ENCODE assay signal across 8 mouse cellular contexts in genomic region chr11:78328512-78329056, GRCm38 (mm10). TPM values are rescaled to one million over a fixed set of nuclear protein-coding genes. Genes with fewer than 3 reads are reported as not detected.
DNase-seq lines count a peak whose midpoint lies in the region; ATAC-seq and TF ChIP-seq lines count a peak whose summit lies in the region.

No protein-coding gene starts in this region.

- peaks cover 8% of the 10 kb centered on the region for H3K4me1 ChIP-seq in cerebellum, adult 2 months (ENCODE audit: control insufficient read depth, insufficient read depth, low read length)
- H3K4me1 ChIP-seq in neural tube, embryonic 11.5 days (ENCODE audit: control insufficient read depth, insufficient read depth, low read length): peaks cover 5% of the 10 kb centered on the region; the same call in 1 of the 2 replicates
- H3K4me1 ChIP-seq in limb, embryonic 13.5 days: peaks cover 9% of the 10 kb centered on the region
- peaks cover 8% of the 10 kb centered on the region; the same call in 1 of the 2 replicates for H3K4me1 ChIP-seq in stomach, embryonic 15.5 days

- peak overlapping the region; percentile 81 for H3K4me2 ChIP-seq in neural tube, embryonic 11.5 days (ENCODE audit: low read depth)
- H3K4me2 ChIP-seq in limb, embryonic 13.5 days (replicated peaks): peak overlapping the region; percentile 92
- H3K4me2 ChIP-seq in stomach, embryonic 15.5 days: peak overlapping the region; percentile 94

- H3K4me3 ChIP-seq in cerebellum, adult 2 months (replicated peaks; ENCODE audit: insufficient read depth, low read depth, low read length): peak overlapping the region; percentile 93
- H3K4me3 ChIP-seq in neural tube, embryonic 11.5 days (ENCODE audit: low read depth, low read length): peak overlapping the region; percentile 89
- H3K4me3 ChIP-seq in limb, embryonic 13.5 days: peak overlapping the region; percentile 86
- H3K4me3 ChIP-seq in stomach, embryonic 15.5 days (replicated peaks): peak overlapping the region; percentile 84

- ATAC-seq in neural tube, embryonic 11.5 days (ENCODE audit: insufficient read depth, low FRiP score, low TSS enrichment): peak; percentile 61
- peak; percentile 70; the same call in 1 of the 2 replicates for ATAC-seq in limb, embryonic 13.5 days (ENCODE audit: low FRiP score, low read depth)
- peak; percentile 67 for ATAC-seq in stomach, embryonic 15.5 days (ENCODE audit: insufficient read depth, low FRiP score, low read depth)

- no peak for TF ChIP-seq POLR2A in cerebellum, adult 2 months (IDR thresholded peaks at IDR 0.05; ENCODE audit: borderline replicate concordance, insufficient read depth, low read length)

- under 1% methylated on average over 40 of the region's 41 CpGs for WGBS in cerebellum, adult 2 months
- WGBS in neural tube, embryonic 11.5 days: 1% methylated on average over 39 of the region's 41 CpGs
- under 1% methylated on average over 41 of the region's 41 CpGs for WGBS in limb, embryonic 13.5 days
- under 1% methylated on average over 41 of the region's 41 CpGs for WGBS in stomach, embryonic 15.5 days

- DNase-seq in cerebellum, adult 2 months: no peak
- no peak for DNase-seq in cerebellum, adult 11-12 months
- DNase-seq in neural tube, embryonic 11.5 days (ENCODE audit: low spot score): no peak
- no peak for DNase-seq in neural tube, embryonic 10.5 days (ENCODE audit: extremely low spot score, low spot score)
- no peak for DNase-seq in adrenal gland, postnatal 14 days
- no peak for DNase-seq in gastrocnemius, postnatal 14 days

- H3K27me3 ChIP-seq in cerebellum, adult 2 months (ENCODE audit: control insufficient read depth, insufficient read depth, low read length): no peaks in the 10 kb centered on the region
- no peaks in the 10 kb centered on the region for H3K27me3 ChIP-seq in neural tube, embryonic 11.5 days (ENCODE audit: control insufficient read depth, insufficient read depth, low read length)
- H3K27me3 ChIP-seq in limb, embryonic 13.5 days: no peaks in the 10 kb centered on the region
- H3K27me3 ChIP-seq in stomach, embryonic 15.5 days (replicated peaks): no peaks in the 10 kb centered on the region

- no peak for TF ChIP-seq CTCF in cerebellum, adult 2 months (IDR thresholded peaks at IDR 0.05; ENCODE audit: borderline replicate concordance, insufficient read depth, low read depth, low read length)

- H3K9ac ChIP-seq in neural tube, embryonic 11.5 days (ENCODE audit: low read length): peak overlapping the region; percentile 81
- peak overlapping the region; percentile 89 for H3K9ac ChIP-seq in limb, embryonic 13.5 days
- H3K9ac ChIP-seq in stomach, embryonic 15.5 days: peak overlapping the region; percentile 85

- intact Hi-C loops in gastrocnemius, postnatal 14 days (cut with DNase I; ENCODE audit: low total_unique reads): no loop called here

- peaks cover 3% of the 10 kb centered on the region; the same call in 1 of the 2 replicates for H3K36me3 ChIP-seq in neural tube, embryonic 11.5 days (ENCODE audit: control insufficient read depth, insufficient read depth, low read length)
- H3K36me3 ChIP-seq in limb, embryonic 13.5 days: peaks cover 25% of the 10 kb centered on the region
- H3K36me3 ChIP-seq in stomach, embryonic 15.5 days: peaks cover 3% of the 10 kb centered on the region; the same call in 1 of the 2 replicates

- H3K9me3 ChIP-seq in neural tube, embryonic 11.5 days (ENCODE audit: control insufficient read depth, low read length): no peaks in the 10 kb centered on the region
- H3K9me3 ChIP-seq in limb, embryonic 13.5 days: no peaks in the 10 kb centered on the region
- H3K9me3 ChIP-seq in stomach, embryonic 15.5 days: no peaks in the 10 kb centered on the region

- 0 out of 2 replicates have a peak overlapping the region, but pooled peaks have one; percentile 15 for H3K27ac ChIP-seq in cerebellum, adult 2 months (ENCODE audit: insufficient read depth, low read length)
- H3K27ac ChIP-seq in neural tube, embryonic 11.5 days (ENCODE audit: low read depth, low read length): no peak overlapping the region
- no peak overlapping the region for H3K27ac ChIP-seq in limb, embryonic 13.5 days
- H3K27ac ChIP-seq in stomach, embryonic 15.5 days: no peak overlapping the region

RNA-seq across cellular contexts. Expression of gene Pigs, which starts 0.4 kb away (rescaled TPM):
- polyA plus RNA-seq in cerebellum, adult 2 months (2012; rRNA removed): 94.2 and 98.6 TPM in 2 replicates
- polyA plus RNA-seq in neural tube, embryonic 11.5 days (2014; fragmentation: Nextera tagmentation; extraction: Ambion mirVana): 65.5 and 72.3 TPM in 2 replicates
- polyA plus RNA-seq in limb, embryonic 13.5 days (2015; fragmentation: Nextera tagmentation; extraction: Ambion mirVana): 88.5 and 88.9 TPM in 2 replicates
- polyA plus RNA-seq in stomach, embryonic 15.5 days (2015; fragmentation: Nextera tagmentation; extraction: Ambion mirVana): 67.8 and 75.7 TPM in 2 replicates
- 43.0 and 47.6 TPM in 2 replicates for total RNA-seq in adrenal gland, postnatal 14 days (2021)
- total RNA-seq in gastrocnemius, postnatal 14 days (2021): 10 to 100 TPM; 23.1 to 25.1 TPM

RNA-seq across cellular contexts. Expression of gene Aldoc, which starts 5.8 kb away (rescaled TPM):
- 2,621 and 2,670 TPM in 2 replicates for polyA plus RNA-seq in cerebellum, adult 2 months (2012; rRNA removed)
- polyA plus RNA-seq in neural tube, embryonic 11.5 days (2014; fragmentation: Nextera tagmentation; extraction: Ambion mirVana): 3.0 and 4.0 TPM in 2 replicates
- polyA plus RNA-seq in limb, embryonic 13.5 days (2015; fragmentation: Nextera tagmentation; extraction: Ambion mirVana): 6.5 and 6.6 TPM in 2 replicates
- polyA plus RNA-seq in stomach, embryonic 15.5 days (2015; fragmentation: Nextera tagmentation; extraction: Ambion mirVana): 24.1 and 24.5 TPM in 2 replicates
- total RNA-seq in adrenal gland, postnatal 14 days (2021): 8.8 and 9.2 TPM in 2 replicates
- 1 to 10 TPM; 1.5 to 2.1 TPM for total RNA-seq in gastrocnemius, postnatal 14 days (2021)

RNA-seq across cellular contexts. Expression of gene Unc119, which starts 14.7 kb away (rescaled TPM):
- polyA plus RNA-seq in cerebellum, adult 2 months (2012; rRNA removed): 72.2 and 75.2 TPM in 2 replicates
- 69.3 and 74.6 TPM in 2 replicates for polyA plus RNA-seq in neural tube, embryonic 11.5 days (2014; fragmentation: Nextera tagmentation; extraction: Ambion mirVana)
- 70.1 and 74.7 TPM in 2 replicates for polyA plus RNA-seq in limb, embryonic 13.5 days (2015; fragmentation: Nextera tagmentation; extraction: Ambion mirVana)
- 34.1 and 34.8 TPM in 2 replicates for polyA plus RNA-seq in stomach, embryonic 15.5 days (2015; fragmentation: Nextera tagmentation; extraction: Ambion mirVana)
- total RNA-seq in adrenal gland, postnatal 14 days (2021): 24.4 and 26.8 TPM in 2 replicates
- 10 to 100 TPM; 16.1 to 17.8 TPM for total RNA-seq in gastrocnemius, postnatal 14 days (2021)

RNA-seq across cellular contexts. Expression of gene Spag5, which starts 27.3 kb away (rescaled TPM):
- 17.6 and 19.0 TPM in 2 replicates for polyA plus RNA-seq in cerebellum, adult 2 months (2012; rRNA removed)
- 48.0 and 52.7 TPM in 2 replicates for polyA plus RNA-seq in neural tube, embryonic 11.5 days (2014; fragmentation: Nextera tagmentation; extraction: Ambion mirVana)
- polyA plus RNA-seq in limb, embryonic 13.5 days (2015; fragmentation: Nextera tagmentation; extraction: Ambion mirVana): 39.6 and 45.8 TPM in 2 replicates
- polyA plus RNA-seq in stomach, embryonic 15.5 days (2015; fragmentation: Nextera tagmentation; extraction: Ambion mirVana): 33.3 and 34.6 TPM in 2 replicates
- 9.7 and 12.4 TPM in 2 replicates for total RNA-seq in adrenal gland, postnatal 14 days (2021)
- total RNA-seq in gastrocnemius, postnatal 14 days (2021): 1 to 10 TPM; 5.3 TPM

RNA-seq across cellular contexts. Expression of gene BC030499, which starts 37.9 kb away (rescaled TPM):
- polyA plus RNA-seq in cerebellum, adult 2 months (2012; rRNA removed): 2.6 and 2.9 TPM in 2 replicates
- polyA plus RNA-seq in neural tube, embryonic 11.5 days (2014; fragmentation: Nextera tagmentation; extraction: Ambion mirVana): 0.17 TPM in 1 of 2 replicates, not detected in the other
- polyA plus RNA-seq in limb, embryonic 13.5 days (2015; fragmentation: Nextera tagmentation; extraction: Ambion mirVana): 0.11 and 0.56 TPM in 2 replicates
- 0.26 and 0.37 TPM in 2 replicates for polyA plus RNA-seq in stomach, embryonic 15.5 days (2015; fragmentation: Nextera tagmentation; extraction: Ambion mirVana)
- total RNA-seq in adrenal gland, postnatal 14 days (2021): 0.41 and 0.83 TPM in 2 replicates
- total RNA-seq in gastrocnemius, postnatal 14 days (2021): under 1 TPM; 0.31 to 0.62 TPM

Comparison
In these comparisons a context has a peak if more than half of its experiments do, and no peak if none do; other contexts are left out.
1. RNA of gene Aldoc, which starts 5.8 kb away (polyA plus RNA-seq): 2,621 to 2,670 TPM in cerebellum, adult 2 months; 24.1 to 24.5 TPM in stomach, embryonic 15.5 days, 6.5 to 6.6 TPM in limb, embryonic 13.5 days and 3.0 to 4.0 TPM in neural tube, embryonic 11.5 days; every median in the first group is over 100 times any median in the second.
2. Peak in every context shown above with its lines, with median percentiles within 50 percentile points of each other: H3K4me3 ChIP-seq, ATAC-seq, H3K4me2 ChIP-seq and H3K9ac ChIP-seq.